Mouse (Mus musculus): ENCODE measurements around the gene Gm42957.
A peak's percentile ranks its signal among the peaks of the same experiment; 100 is the strongest.

DNA sequence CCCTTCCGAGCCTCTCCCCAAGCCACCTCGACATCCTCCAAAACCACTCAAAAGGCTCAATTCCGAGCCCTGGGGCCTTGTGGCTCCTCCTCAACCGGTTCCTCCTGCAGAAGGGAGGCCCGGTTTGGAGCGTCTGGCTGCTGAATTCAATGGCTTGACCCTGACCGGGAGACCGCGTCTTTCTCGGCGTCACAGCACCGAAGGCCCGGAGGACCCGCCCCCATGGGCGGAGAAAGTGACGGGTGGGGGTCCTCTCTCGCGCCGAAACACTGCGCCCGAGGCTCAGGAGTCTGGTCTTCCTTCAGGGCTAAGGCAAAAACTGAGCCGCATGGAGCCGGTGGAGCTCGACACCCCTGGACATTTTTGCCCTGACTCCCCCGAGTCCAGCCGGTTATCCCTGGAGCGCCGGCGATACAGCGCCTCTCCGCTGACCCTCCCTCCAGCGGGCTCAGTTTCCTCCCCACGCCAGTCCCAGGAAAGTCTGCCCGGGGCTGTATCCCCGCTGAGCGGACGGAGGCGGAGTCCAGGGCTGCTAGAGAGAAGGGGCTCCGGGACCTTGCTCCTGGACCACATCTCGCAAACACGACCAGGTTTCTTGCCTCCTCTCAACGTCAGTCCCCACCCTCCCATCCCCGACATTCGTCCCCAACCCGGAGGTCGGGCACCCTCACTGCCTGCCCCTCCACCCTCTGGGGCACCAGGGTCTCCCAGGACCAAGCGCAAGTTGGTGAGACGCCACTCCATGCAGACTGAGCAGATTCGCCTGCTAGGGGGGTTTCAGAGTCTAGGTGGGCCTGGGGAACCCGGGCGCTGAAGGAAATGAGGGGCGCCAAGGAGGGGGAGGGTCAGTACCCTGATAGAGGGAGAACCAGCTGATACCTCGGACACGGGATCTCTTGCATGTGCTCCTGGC lies 36.9 kb upstream of the Gm42957 start:
- TF ChIP-seq POLR2A (IDR thresholded peaks at IDR 0.05; ENCODE audit: insufficient read length, low read depth) (peak; percentile 25), USF1 (IDR thresholded peaks at IDR 0.05; ENCODE audit: low read depth) (no peak), MAX (IDR thresholded peaks at IDR 0.05; ENCODE audit: low read depth) (no peak), E2F4 (IDR thresholded peaks at IDR 0.05; ENCODE audit: insufficient read depth) (no peak), CEBPB (IDR thresholded peaks at IDR 0.05; ENCODE audit: insufficient read depth, poor library complexity, severe bottlenecking) (no peak), TCF12 (IDR thresholded peaks at IDR 0.05; ENCODE audit: insufficient read depth, poor library complexity, severe bottlenecking) (no peak), POLR2AphosphoS2 (IDR thresholded peaks at IDR 0.05; ENCODE audit: insufficient read length, low read depth) (peak; percentile 26), MYOD1 (IDR thresholded peaks at IDR 0.05; ENCODE audit: control insufficient read depth in 1 of 3, insufficient read length in 2 of 3, low read depth in 2 of 3) (no peak), MYOG (IDR thresholded peaks at IDR 0.05; ENCODE audit: control insufficient read depth in 1 of 3, insufficient read depth in 1 of 3, insufficient read length in 2 of 3, low read depth in 2 of 3) (no peak), SRF (IDR thresholded peaks at IDR 0.05; ENCODE audit: control insufficient read depth, insufficient read length, low read depth) (no peak), TCF3 (IDR thresholded peaks at IDR 0.05; ENCODE audit: insufficient read length, low read depth) (no peak), REST (IDR thresholded peaks at IDR 0.05; ENCODE audit: insufficient read depth, insufficient read length) (no peak)
